Mouse (Mus musculus) left cerebral cortex, postnatal 36 days (tissue): ENCODE measurements at regions not wholly inside any gene's neighbourhood (a gene's known extent, or its start where the extent isn't known, plus 50 kb on each side); places are given as distances from the start of the nearest gene placed in this dataset.

Experiments used
- DNase-seq, 2 experiments: peaks; one replicate each; pipeline ENCODE4 v3.0.0; 2021 to 2022; ENCODE audit warnings: low spot score in 2 of 2, mixed read lengths in 1 of 2
- intact Hi-C: fragments of 180-260 bp; cut with DNase I; formaldehyde crosslinking; loops from one replicate; pipeline ENCODE4 v1.15.1; 2025

DNA sequence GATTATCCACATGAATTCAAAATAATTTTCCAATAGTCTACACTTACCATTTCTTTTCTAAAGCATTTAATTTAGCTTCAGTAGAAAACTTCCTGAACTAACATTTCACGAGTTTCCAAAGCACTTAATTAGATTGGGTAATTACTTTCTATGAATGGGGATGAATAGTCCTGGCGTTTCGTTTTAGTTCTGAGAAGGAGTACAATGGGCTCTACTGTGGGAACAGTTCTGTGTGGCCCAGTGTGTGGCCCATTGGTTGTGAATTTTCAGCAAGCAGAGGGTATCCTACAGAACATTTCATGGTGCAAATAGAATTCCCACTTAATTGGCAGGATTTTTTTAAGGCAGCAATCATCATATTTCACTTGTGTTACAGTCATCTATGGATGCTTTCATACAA lies 95.5 kb downstream of the 1700017N19Rik start:
- DNase-seq, result no peak
- intact Hi-C loops, result no loop called here

DNA sequence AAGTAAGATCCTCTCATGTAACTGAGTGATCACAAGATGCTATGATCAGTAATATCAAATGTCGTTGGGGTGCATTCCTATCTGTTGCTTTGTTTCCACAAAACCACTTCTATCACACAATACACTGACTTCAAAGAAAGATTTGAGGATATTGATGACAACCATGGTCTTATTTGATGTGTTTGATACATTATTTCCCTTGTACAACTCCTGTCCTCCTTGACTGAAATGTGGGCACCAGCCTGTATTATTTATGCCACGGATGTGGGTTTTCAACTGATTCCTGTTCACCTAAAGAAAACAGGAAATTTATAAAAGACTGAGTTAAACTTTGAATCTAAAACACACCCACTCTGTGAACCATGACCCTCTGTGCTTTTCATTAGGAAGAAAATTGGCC lies 105.7 kb downstream of the 1700017N19Rik start:
- intact Hi-C loops, result no loop called here
- DNase-seq, result no peak

DNA sequence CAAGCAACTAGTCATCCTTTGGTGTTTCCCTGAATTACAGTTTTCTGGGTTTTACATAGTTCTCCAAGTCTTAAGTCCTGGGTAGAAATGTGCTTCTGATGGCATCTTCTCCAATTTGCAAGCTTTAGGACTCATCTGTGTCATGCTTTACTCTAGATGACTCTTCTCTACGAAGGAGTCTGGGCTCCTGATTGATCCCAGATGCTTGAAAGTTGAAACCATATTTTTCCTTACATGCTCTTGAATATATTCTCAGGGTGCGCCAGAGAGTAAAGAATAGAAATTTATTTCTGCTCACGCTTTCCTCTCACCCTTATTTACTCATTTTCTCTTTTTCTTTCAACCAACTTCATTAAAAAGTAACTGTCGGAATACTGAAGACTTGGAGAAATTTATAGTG lies 108.9 kb downstream of the 1700017N19Rik start:
- intact Hi-C loops, result no loop called here
- no peak for DNase-seq

DNA sequence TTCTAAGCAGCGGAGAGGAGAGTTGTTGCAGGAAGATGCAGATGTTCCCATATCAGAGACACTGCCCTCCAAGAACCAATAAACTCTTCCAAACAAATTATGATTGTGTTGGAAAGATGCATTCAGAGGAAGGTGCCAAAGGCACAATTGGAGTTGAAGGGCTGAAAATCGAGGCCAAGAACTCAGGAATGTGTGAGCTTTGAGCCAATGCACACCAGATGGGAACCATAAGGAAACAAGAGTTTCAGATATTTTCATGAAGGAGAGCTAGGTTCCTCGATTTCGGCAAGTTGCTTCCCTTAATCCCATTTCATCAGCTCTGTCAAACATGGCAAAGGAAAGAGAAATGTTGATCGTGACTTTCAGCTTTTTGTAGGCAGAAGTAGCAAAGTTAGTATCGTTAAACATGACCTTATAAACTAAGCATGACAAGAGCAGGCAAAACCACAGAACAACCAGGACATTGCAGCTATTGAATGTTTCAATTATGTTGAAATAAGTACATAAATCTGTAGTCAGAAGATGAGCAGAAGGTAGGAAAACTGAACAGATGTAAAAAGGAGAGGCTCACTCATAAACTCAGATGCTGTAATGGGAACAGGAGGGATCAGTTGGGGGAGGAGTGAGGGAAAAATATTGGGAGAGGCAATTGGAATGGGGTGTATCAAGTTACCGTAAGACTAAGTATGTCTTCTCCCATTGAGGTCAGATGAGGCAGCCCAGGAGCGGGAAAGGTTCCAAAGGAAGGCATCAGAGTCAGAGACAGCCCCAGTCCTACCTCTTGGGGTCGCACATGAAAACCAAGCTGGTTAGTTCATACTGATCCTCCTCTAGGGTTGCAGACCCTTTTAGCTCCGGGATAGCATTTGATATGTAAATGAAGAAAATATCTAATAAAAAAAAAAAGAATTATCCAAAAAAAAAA lies 110.3 kb downstream of the 1700017N19Rik start:
- no peak for DNase-seq
- intact Hi-C loops, result no loop called here

DNA sequence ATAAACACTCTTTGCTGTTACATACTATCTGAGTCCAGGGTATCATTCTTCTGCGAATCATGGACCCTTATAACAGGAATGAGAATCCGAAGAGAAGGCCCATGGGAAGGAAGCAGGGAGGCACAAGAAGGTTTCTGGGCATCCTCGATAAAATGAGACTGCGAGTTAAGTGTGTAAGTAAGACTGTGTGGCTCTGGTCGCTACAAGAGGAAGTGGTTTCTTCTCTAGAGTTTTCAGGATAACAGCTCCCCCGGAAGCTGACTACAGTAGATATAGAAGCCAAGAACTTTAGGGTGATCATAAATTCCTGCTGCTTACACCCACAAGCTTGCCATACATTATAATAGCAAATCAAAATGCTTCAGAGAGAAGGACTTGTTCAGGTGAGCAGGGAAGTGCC lies 111.7 kb downstream of the 1700017N19Rik start:
- intact Hi-C loops, result no loop called here
- no peak for DNase-seq

DNA sequence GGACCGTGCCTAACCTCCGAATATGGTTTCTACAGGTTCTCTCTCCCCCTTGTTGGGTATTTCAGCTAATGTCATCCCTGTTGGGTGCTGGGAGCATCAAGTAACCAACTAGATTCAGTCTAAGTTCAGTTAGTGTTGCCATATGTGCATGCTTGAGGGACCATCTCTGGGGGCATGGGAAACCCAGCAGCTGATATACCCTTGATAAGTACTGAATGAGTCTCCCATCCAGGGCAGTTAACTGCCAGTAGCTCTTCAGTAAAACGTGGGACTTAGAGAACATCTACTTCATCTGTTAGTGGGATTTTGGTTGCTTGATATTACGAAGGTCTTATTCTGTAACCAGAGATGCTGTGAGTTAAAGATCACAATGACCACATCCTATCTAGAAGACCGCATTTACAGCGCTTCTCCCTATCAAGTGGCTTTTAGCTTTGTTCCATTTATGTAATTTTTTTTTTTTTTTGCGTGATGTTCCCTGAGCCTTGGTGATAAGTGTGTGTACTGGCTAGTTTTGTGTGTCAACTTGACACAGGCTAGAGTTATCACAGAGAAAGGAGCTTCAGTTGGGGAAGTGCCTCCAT lies 125.9 kb downstream of the 1700017N19Rik start:
- no peak for DNase-seq
- intact Hi-C loops, result no loop called here

DNA sequence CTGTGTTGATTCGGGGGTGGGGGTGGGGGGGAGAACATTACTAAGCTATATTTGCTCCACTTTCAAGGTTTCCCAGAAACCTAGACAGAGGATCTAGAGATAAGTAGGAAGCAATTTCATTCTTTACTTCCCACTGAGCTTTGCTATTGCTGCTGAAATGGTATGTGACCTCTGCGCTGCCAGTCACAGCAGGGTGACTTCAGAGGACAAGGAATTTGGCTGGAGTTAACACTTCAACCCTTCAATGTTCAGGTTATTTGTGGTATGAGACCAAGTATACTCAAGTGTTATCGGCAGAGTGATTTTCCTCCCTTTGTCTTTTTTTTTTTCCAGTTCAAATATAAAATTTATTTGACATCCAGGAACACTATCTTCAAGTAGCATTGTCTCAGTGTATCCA lies 128.3 kb downstream of the 1700017N19Rik start:
- intact Hi-C loops, result no loop called here
- DNase-seq, result no peak

DNA sequence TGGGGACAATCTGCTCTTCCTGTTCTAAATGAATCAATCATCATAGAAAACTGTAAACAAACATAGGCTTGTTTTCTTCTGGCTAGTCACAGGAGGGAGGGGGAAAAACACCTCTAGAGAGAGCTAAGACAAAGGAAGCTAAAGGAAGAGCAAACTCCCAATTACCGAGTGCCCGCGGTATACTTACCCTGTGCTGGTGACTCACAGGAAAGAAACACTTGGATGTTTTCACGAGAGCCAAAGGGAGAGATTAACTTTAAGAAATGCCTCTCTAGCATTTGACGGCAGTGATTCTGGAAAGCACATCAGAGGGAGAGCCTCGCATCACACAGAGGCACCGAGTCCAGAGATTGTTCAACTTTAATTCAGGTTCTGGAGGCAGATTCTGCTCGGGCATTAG lies 151.0 kb downstream of the 1700017N19Rik start:
- no peak for DNase-seq
- intact Hi-C loops, result loop anchor here (5.0 kb wide), 1 partner anchor 1676 kb away; no protein-coding TSS in a partner anchor

DNA sequence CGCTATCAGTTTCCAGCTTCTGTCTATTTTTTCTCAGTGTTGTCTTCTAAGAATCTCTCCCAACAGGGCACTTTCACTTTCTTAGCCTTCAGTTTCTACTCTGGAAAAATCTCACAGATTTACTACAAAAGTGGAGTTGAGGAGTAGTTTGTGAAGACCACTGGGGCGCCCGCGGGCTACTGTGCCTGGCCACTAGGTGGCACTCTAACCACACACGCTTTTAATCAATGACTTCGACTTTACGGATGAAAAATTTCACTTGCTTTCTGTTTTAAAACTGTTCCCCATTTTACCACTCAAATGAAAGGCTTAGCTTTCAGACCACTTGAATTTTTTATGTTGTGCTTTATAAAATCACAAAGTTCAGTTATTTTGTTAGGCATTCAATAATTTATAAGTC lies 151.8 kb downstream of the 1700017N19Rik start:
- intact Hi-C loops, result loop anchor here (5.0 kb wide), 1 partner anchor 1675 kb away; no protein-coding TSS in a partner anchor
- DNase-seq, result peak; percentile 39 to 59

DNA sequence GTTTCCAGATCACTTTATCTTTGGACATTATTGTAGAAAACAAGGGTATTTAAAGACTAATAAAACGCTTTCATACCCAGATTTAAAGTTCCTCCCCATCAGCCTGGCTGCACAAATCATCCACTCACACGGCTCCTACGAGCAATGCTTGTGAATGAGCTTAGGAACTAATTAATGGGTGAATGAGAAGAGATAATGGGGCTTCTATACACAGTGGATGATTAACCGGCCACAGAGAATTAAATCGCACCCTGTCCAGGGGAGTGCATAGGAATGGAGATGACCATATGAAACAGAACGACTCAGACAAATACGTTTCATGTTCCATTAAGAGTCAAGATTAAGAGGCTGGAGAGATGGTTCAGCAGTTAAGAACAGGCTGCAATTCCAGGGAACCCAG lies 155.9 kb downstream of the 1700017N19Rik start:
- intact Hi-C loops, result no loop called here

DNA sequence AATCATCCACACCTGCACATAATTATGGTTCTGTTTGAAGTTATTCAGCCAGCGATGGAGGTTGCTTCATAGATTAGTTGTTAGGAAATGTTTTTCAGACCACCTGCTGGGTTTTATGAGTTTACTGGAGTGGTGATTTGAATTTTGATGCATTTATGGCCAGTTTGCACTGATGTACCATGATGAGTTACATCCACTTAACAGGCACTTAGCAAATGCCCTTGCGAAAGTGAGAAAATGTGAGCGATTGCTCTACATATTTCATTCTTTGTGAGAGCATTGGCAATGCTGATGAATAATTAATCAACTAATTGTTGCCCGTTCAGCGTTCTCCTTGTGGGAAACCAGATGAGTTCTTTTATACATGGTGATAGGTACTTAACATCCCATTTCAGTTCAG lies 164.7 kb downstream of the 1700017N19Rik start:
- DNase-seq, result no peak
- intact Hi-C loops, result no loop called here

More for the DNA sequence above, 155.9 kb downstream of the 1700017N19Rik start:
- DNase-seq, result no peak

DNA sequence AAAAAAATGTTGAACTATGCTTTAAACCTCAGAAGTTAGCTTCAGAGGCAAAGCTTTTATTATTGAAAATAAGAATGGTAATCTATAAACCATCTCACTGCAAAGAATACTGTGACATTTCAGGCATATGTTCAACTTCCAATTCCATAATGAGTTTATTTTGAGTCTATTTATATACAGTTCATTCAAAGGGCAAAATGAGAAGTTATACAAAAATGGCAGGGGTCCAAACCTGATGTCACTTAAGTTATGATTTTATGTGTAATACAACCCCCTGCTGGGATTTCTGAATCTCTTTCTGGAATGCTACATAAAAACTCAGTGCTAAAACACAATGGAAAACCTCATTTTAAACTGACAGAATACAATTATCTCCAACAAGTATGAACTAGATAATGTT lies 184.0 kb downstream of the 1700017N19Rik start:
- DNase-seq, result no peak
- intact Hi-C loops, result no loop called here

DNA sequence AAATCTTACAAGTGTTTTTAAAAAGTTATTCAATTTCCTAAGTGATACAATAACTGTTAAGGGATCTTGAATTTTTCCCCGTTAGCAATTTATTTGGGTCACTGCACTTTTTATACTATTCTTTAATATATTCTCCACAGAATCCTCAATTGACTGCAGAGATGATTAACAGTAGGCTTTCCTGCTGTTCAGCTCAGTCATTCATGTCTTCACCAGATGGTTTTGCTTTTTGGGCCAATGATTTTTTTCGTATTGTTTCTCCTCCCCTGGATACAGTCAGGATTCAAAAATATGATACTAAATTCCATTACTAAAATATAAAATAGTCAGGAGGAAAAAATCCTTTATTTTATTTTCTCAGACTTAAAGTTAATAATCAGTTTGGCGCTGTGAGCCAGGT lies 201.9 kb downstream of the 1700017N19Rik start:
- DNase-seq, result no peak

DNA sequence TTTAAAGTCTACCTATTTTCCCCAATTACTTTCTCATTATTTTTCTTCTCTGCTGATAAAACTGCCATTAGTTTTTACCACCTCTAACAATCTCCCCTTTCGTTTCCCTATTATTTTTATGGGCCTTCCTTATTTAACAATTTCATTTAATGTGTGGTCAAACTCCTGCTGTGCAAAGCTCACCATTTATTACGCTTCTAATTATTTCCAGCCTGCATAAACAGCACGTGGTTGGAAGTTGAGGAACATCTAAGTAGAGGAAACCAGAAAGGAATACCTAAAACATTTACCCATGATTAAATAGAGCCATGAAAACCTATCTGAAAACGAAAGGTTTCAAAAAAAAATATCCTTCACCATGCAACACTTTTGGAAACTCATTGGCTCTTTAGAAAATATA lies 202.3 kb downstream of the 1700017N19Rik start:
- no peak for DNase-seq
- intact Hi-C loops, result no loop called here

More for the DNA sequence above, 201.9 kb downstream of the 1700017N19Rik start:
- intact Hi-C loops, result no loop called here

DNA sequence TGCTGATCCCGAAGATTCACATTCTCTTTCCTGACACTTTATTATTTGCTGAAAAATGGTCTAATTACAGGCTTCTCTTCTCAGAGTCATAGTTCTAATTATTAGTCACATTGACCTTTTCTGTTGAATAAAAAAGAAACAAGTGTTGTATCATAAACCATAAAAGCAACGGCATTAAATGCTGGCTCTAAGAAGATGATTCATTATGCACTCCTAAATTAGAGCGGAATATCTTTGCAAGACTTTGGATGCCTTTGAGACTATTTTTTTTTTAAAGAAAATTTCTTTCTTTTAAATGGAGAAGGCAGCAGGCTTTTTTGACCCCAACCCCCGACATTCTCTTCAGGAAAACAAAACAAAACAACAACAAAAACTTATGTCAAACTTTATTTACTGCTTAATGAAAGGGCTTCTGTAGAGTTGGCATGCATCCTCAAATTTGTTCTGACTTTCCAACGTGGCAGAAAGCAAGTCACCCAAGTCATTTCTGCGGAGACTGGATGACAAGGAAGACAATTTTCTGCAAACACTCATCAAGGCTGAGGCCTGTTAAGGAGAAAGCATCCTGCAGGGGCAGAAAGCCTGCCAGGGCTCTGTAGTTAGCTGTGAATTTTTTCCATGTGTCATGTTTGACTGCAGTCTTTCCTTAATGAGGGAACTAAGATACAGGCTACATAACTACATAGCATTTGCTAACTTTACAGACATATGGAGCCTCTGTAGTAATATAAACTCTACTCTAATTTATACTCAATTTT lies 205.1 kb downstream of the 1700017N19Rik start:
- DNase-seq, result no peak
- intact Hi-C loops, result no loop called here

DNA sequence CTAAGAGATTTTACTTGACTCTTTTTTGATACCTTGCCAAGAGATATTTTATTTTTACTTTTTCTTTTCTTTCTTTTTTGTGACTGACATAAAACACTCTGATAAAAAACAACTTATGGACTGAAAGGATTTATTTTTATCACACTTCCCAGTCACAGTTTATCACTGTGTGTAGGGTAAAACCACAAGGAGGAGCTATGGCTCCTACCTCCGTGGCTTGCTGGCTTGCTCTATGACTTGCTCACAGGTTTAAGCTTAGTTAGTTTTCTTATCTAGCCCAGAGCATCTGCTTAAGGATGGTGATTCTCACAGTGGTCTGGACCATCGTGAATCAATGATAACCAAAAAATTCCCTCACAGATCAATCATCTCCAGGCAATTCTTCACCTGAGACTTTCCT lies 221.4 kb downstream of the 1700017N19Rik start:
- intact Hi-C loops, result no loop called here
- no peak for DNase-seq

DNA sequence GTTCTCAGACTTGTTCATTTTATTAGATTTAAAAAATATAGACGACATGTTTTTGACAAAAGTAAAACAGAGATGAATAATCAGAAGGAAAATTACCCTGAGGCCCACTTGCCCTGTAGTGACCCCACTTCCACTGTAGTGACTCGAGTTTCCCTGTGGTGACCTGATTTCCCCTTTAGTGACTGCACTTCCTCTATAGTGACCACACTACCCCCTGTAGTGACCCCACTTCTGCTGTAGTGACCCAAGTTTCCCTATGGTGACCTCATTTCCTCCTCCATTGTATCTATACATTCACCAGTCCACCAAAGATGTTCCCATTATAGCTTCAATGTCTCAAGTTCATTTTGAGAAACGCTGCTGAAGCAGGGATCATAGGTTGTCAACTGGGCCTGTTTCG lies 244.5 kb downstream of the 1700017N19Rik start:
- intact Hi-C loops, result no loop called here

DNA sequence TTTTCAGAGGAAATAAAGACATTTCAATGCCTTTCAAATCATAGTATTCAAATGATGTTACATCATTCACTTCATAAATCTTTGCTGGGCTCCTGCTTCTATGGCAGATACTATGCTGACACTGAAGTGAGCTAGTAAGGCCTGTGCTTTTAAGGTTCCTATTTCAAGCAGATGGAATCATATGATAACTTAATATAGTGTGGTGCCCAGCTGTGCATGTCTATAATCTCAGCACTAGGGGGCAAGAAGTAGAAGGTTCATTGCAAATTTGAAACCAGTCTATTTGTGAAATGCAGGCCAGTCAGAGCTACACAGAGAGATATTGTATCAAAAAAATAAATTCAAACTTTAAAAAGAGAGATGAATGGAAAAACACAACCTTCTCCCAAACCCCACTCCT lies 262.9 kb downstream of the 1700017N19Rik start:
- intact Hi-C loops, result no loop called here

More for the DNA sequence above, 244.5 kb downstream of the 1700017N19Rik start:
- DNase-seq, result no peak

DNA sequence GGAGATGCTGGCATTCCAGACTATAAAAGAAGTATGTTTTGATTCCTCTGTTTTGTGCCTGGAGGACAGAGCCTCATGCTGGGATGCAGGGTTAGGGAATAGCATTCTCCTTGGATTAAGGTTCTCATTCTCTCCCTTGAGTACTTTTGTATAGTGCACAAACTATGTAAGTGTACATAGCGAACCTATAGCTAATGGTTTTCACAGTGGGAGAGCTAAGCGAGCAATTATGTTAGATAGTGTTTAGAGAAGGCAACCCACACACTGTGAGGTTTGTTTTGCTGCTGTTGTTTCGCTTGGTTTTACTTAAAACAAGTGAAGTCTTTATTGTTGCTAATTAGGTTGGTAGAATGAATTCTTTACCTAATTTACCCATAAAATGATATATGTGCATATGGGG lies 266.2 kb downstream of the 1700017N19Rik start:
- no peak for DNase-seq
- intact Hi-C loops, result no loop called here

More for the DNA sequence above, 262.9 kb downstream of the 1700017N19Rik start:
- DNase-seq, result no peak

DNA sequence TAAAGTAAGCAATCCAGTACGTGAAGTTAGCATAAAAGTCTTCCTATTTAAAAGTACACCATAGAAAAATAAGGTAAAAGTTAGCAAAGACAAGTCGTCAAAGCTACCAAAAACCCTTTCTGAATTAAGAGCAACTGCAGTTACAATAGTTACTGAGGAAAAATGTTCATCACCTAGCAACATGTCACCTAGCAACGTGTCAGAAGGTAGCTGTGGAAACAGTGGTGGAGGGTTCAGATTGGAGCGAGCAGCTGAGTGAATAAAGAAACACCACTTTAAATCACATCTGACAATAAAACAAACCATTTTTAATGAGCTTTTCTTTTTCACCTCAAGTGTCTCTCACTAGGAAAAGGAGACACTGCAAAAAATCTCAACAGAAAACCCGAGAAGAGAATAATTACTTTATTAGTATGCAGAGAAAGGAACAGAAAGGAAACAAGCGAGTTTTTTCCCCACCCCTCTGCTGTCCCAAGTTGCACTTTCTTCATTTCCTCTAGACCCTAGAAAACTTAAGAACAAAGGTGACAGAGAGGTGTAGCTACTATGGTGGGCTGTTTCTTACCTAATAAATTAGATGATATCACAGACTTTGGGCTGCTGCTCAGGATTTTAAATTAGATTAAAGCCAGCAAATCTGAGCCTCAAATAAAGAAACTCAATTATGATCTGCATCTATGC lies 275.4 kb downstream of the 1700017N19Rik start:
- intact Hi-C loops, result no loop called here
- no peak for DNase-seq
